Mouse (Mus musculus): ENCODE results near the gene Art2b. TPM values are rescaled to one million over a fixed set of nuclear protein-coding genes. Genes with fewer than 3 reads are reported as not detected.
"Not testable (repeated sequence)": the region's sequence is repeated elsewhere in the genome, so short reads cannot be mapped to it uniquely, and the experiment has no call there.

Gene Art2b
- polyA plus RNA-seq, 1 experiment from 2014 or later: not detected

GRCm38 (mm10) chr7:101612786-101613527 is 27.6 kb upstream of the Art2b start:
- H3K27me3 ChIP-seq (replicated peaks); H3K4me1 ChIP-seq; H3K36me3 ChIP-seq (replicated peaks); H3K4me2 ChIP-seq; H3K4me3 ChIP-seq; H3K9me3 ChIP-seq; ATAC-seq (replicated peaks); H3K9ac ChIP-seq; H3K27ac ChIP-seq: not testable (repeated sequence)
- WGBS: 94% methylated on average over 8 of the region's 8 CpGs

- no peak overlapping the region for H3K9ac ChIP-seq
- no peak overlapping the region for H3K4me3 ChIP-seq
- 83% methylated on average over 6 of the region's 6 CpGs for WGBS
- no peak overlapping the region for H3K4me2 ChIP-seq
- H3K4me1 ChIP-seq: no peaks in the 10 kb centered on the region
- no peak overlapping the region for H3K27ac ChIP-seq
- H3K36me3 ChIP-seq (replicated peaks): no peaks in the 10 kb centered on the region
- H3K9me3 ChIP-seq: no peaks in the 10 kb centered on the region
- H3K27me3 ChIP-seq (replicated peaks): no peaks in the 10 kb centered on the region
- no peak for ATAC-seq (replicated peaks)
These were observed 22.4 kb upstream of the Art2b start for GRCm38 (mm10) chr7:101607845-101608244.

- ATAC-seq (replicated peaks): no peak
- 97% methylated on average over 1 of the region's 1 CpGs for whole genome bisulfite sequencing
- H3K36me3 ChIP-seq (replicated peaks): no peaks in the 10 kb centered on the region
These were observed 15.0 kb upstream of the Art2b start for GRCm38 (mm10) chr7:101600406-101600805.

GRCm38 (mm10) chr7:101598482-101598881 is 13.1 kb upstream of the Art2b start:
- Histone ChIP-seq H3K9ac (no peak overlapping the region), H3K9me3 (no peaks in the 10 kb centered on the region), H3K27me3 (replicated peaks) (no peaks in the 10 kb centered on the region), H3K27ac (no peak overlapping the region), H3K4me2 (no peak overlapping the region), H3K4me1 (no peaks in the 10 kb centered on the region), H3K36me3 (replicated peaks) (no peaks in the 10 kb centered on the region), H3K4me3 (no peak overlapping the region)
- ATAC-seq (replicated peaks): no peak
- WGBS: 21% methylated on average over 2 of the region's 2 CpGs

More at GRCm38 (mm10) chr7:101600406-101600805, 15.0 kb upstream of the Art2b start:
- Histone ChIP-seq H3K9me3 (no peaks in the 10 kb centered on the region), H3K4me1 (no peaks in the 10 kb centered on the region), H3K4me2 (no peak overlapping the region), H3K9ac (no peak overlapping the region), H3K4me3 (no peak overlapping the region), H3K27ac (no peak overlapping the region), H3K27me3 (replicated peaks) (no peaks in the 10 kb centered on the region)

GRCm38 (mm10) chr7:101594969-101595368 is 9.6 kb upstream of the Art2b start:
- Histone ChIP-seq H3K4me3 (no peak overlapping the region), H3K27ac (no peak overlapping the region), H3K4me2 (no peak overlapping the region), H3K4me1 (no peaks in the 10 kb centered on the region), H3K36me3 (replicated peaks) (no peaks in the 10 kb centered on the region), H3K9ac (no peak overlapping the region), H3K9me3 (no peaks in the 10 kb centered on the region), H3K27me3 (replicated peaks) (no peaks in the 10 kb centered on the region)
- no peak for ATAC-seq (replicated peaks)
- 89% methylated on average over 2 of the region's 2 CpGs for WGBS

GRCm38 (mm10) chr7:101584271-101584670 is 1.1 kb downstream of the Art2b start:
- H3K4me2 ChIP-seq; H3K36me3 ChIP-seq (replicated peaks); H3K27me3 ChIP-seq (replicated peaks); H3K9me3 ChIP-seq; H3K27ac ChIP-seq; H3K9ac ChIP-seq; H3K4me3 ChIP-seq; ATAC-seq (replicated peaks); H3K4me1 ChIP-seq: not testable (repeated sequence)
- 65% methylated on average over 6 of the region's 6 CpGs for WGBS

- Histone ChIP-seq H3K9me3 (no peaks in the 10 kb centered on the region), H3K4me1 (no peaks in the 10 kb centered on the region), H3K4me3 (no peak overlapping the region), H3K9ac (no peak overlapping the region), H3K4me2 (no peak overlapping the region), H3K36me3 (replicated peaks) (no peaks in the 10 kb centered on the region), H3K27me3 (replicated peaks) (no peaks in the 10 kb centered on the region), H3K27ac (no peak overlapping the region)
- ATAC-seq (replicated peaks): no peak
- 88% methylated on average over 7 of the region's 7 CpGs for WGBS
These were observed 3.4 kb downstream of the Art2b start for GRCm38 (mm10) chr7:101582012-101582411.

GRCm38 (mm10) chr7:101580863-101581262 is 4.5 kb downstream of the Art2b start:
- H3K4me1 ChIP-seq; H3K4me3 ChIP-seq; H3K27ac ChIP-seq; ATAC-seq (replicated peaks); H3K9me3 ChIP-seq; H3K27me3 ChIP-seq (replicated peaks); H3K9ac ChIP-seq; H3K36me3 ChIP-seq (replicated peaks); H3K4me2 ChIP-seq: not testable (repeated sequence)
- 91% methylated on average over 3 of the region's 3 CpGs for WGBS

GRCm38 (mm10) chr7:101574413-101574812 is 11.0 kb downstream of the Art2b start:
- Histone ChIP-seq H3K36me3 (replicated peaks) (no peaks in the 10 kb centered on the region), H3K27ac (no peak overlapping the region), H3K27me3 (replicated peaks) (no peaks in the 10 kb centered on the region), H3K4me2 (no peak overlapping the region), H3K9me3 (no peaks in the 10 kb centered on the region), H3K4me1 (no peaks in the 10 kb centered on the region), H3K9ac (no peak overlapping the region), H3K4me3 (no peak overlapping the region)
- ATAC-seq (replicated peaks): no peak
- WGBS: 61% methylated on average over 3 of the region's 3 CpGs

- H3K9me3 ChIP-seq; H3K27ac ChIP-seq; H3K36me3 ChIP-seq (replicated peaks); H3K4me2 ChIP-seq; H3K4me1 ChIP-seq; ATAC-seq (replicated peaks); H3K27me3 ChIP-seq (replicated peaks); H3K9ac ChIP-seq; H3K4me3 ChIP-seq: not testable (repeated sequence)
- WGBS: 90% methylated on average over 12 of the region's 12 CpGs
These were observed 11.8 kb downstream of the Art2b start for GRCm38 (mm10) chr7:101573636-101574035.

- 97% methylated on average over 2 of the region's 2 CpGs for WGBS
These were observed 21.3 kb downstream of the Art2b start for GRCm38 (mm10) chr7:101564086-101564485.

GRCm38 (mm10) chr7:101559393-101559792 is 26.0 kb downstream of the Art2b start:
- not testable (repeated sequence) for H3K9me3 ChIP-seq; H3K36me3 ChIP-seq (replicated peaks); H3K9ac ChIP-seq; H3K4me2 ChIP-seq; ATAC-seq (replicated peaks); H3K4me1 ChIP-seq; H3K27ac ChIP-seq; H3K27me3 ChIP-seq (replicated peaks); H3K4me3 ChIP-seq
- WGBS: 73% methylated on average over 5 of the region's 5 CpGs

More at GRCm38 (mm10) chr7:101564086-101564485, 21.3 kb downstream of the Art2b start:
- Histone ChIP-seq H3K4me1 (no peaks in the 10 kb centered on the region), H3K4me2 (no peak overlapping the region), H3K9me3 (no peaks in the 10 kb centered on the region), H3K27ac (no peak overlapping the region), H3K27me3 (replicated peaks) (no peaks in the 10 kb centered on the region), H3K36me3 (replicated peaks) (no peaks in the 10 kb centered on the region), H3K4me3 (no peak overlapping the region), H3K9ac (no peak overlapping the region)
- ATAC-seq (replicated peaks): no peak

- no peak for ATAC-seq (replicated peaks)
- H3K4me2 ChIP-seq: no peak overlapping the region
- H3K4me3 ChIP-seq: no peak overlapping the region
- H3K27ac ChIP-seq: no peak overlapping the region
- 82% methylated on average over 1 of the region's 1 CpGs for WGBS
- no peaks in the 10 kb centered on the region for H3K27me3 ChIP-seq (replicated peaks)
- H3K4me1 ChIP-seq: no peaks in the 10 kb centered on the region
- no peaks in the 10 kb centered on the region for H3K36me3 ChIP-seq (replicated peaks)
- no peaks in the 10 kb centered on the region for H3K9me3 ChIP-seq
- no peak overlapping the region for H3K9ac ChIP-seq
These were observed 28.0 kb downstream of the Art2b start for GRCm38 (mm10) chr7:101557391-101557790.
